Mouse (Mus musculus) left cerebral cortex, adult 2 months (tissue): Measurements from ENCODE around the gene Pomgnt2. TPM values are rescaled to one million over a fixed set of nuclear protein-coding genes. Genes with fewer than 3 reads are reported as not detected.

Source experiments
- DNase-seq, 2 experiments: peaks; one replicate each; pipeline ENCODE4 v3.0.0; 2021 to 2022; ENCODE audit warnings: low spot score in 2 of 2, mixed read lengths in 1 of 2; ENCODE audit errors: extremely low spot score in 1 of 2
- H3K27ac ChIP-seq: fragments of 200-600 bp; 2 replicates; pipeline ENCODE4 v1.8.1; 2022
- H3K4me3 ChIP-seq: fragments of 200-600 bp; 2 replicates; pipeline ENCODE4 v1.8.1; 2022
- CTCF ChIP-seq: fragments of 200-600 bp; IDR thresholded peaks from 2 replicates; pipeline ENCODE4 v1.8.1; 2022; ENCODE audit warnings: antibody characterized with exemption, mild to moderate bottlenecking, moderate library complexity
- intact Hi-C: fragments of 180-260 bp; cut with DNase I; formaldehyde crosslinking; loops from one replicate; pipeline ENCODE4 v1.15.1; 2025
- total RNA-seq, 2 experiments: library from RNA; stranded (reverse); gene quantifications; 2 replicates each; pipeline ENCODE4 v1.2.3; 2021

The Pomgnt2 gene
- total RNA-seq, 2 experiments from 2014 or later, result 39.4 to 40.0 TPM

GRCm38 (mm10) chr9:121983504-121983903, 13.4 kb downstream of the Pomgnt2 start:
- peak; percentile 79 to 85 for DNase-seq
- intact Hi-C loops, result no loop called here
- TF ChIP-seq CTCF, result peak; percentile 92
- Histone ChIP-seq H3K4me3 (no peak overlapping the region), H3K27ac (no peak overlapping the region; the same call in 1 of the 2 replicates)

DNA sequence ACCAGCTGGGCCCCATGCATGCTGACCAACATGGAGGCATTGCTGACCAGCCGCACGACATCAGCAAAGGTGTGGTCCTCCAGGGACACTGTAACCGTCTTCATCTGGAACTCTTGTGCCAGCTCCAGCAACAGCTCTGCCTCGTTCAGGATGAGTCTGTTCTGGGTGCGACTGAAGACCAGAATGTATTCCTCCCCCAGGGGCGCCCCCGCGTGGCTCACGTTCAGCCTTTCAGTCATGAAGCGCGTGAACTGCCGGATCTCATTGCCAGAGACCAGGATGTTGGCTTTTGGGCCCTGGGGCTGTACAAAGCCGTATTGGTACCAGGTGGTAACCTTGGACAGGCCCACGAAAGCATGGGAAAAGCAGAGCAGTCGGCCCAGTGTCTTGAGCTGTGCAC, 14.2 kb downstream of the Pomgnt2 start:
- DNase-seq, result no peak
- no peak overlapping the region for H3K4me3 ChIP-seq
- intact Hi-C loops, result no loop called here
- no peak overlapping the region for H3K27ac ChIP-seq
- no peak for TF ChIP-seq CTCF

- no peak for DNase-seq
- no peak overlapping the region for H3K27ac ChIP-seq
- intact Hi-C loops, result no loop called here
- H3K4me3 ChIP-seq, result no peak overlapping the region
- TF ChIP-seq CTCF, result no peak
These were observed 14.7 kb downstream of the Pomgnt2 start for GRCm38 (mm10) chr9:121982214-121982613.

GRCm38 (mm10) chr9:121981466-121982105, 15.3 kb downstream of the Pomgnt2 start:
- TF ChIP-seq CTCF, result no peak
- intact Hi-C loops, result no loop called here
- no peak for DNase-seq

GRCm38 (mm10) chr9:121981046-121981445, 15.9 kb downstream of the Pomgnt2 start:
- intact Hi-C loops, result no loop called here
- no peak for DNase-seq
- no peak for TF ChIP-seq CTCF
- Histone ChIP-seq H3K27ac (no peak overlapping the region), H3K4me3 (no peak overlapping the region)

More at GRCm38 (mm10) chr9:121981466-121982105, 15.3 kb downstream of the Pomgnt2 start:
- no peak overlapping the region for H3K27ac ChIP-seq
- no peak overlapping the region for H3K4me3 ChIP-seq

DNA sequence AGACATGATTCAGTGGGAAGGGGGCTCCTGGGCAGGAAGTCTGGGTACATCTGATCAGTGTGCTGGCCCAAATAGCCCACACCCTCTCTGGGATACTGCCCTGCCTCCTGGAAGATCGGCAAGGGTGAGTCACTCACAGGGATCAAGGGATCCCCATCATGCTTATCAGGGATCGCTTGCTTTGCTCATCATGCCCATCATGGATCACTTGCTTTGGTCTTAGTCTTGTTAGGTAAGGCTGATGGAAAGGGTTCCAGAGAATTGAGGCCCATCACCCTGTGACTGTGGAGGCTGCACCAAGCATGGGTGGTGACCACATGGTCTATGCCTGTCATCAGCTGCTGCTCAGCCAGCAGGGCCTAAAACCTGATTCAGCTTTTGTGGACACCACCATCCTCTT, 21.6 kb downstream of the Pomgnt2 start:
- TF ChIP-seq CTCF, result no peak
- Histone ChIP-seq H3K4me3 (no peak overlapping the region), H3K27ac (no peak overlapping the region)
- DNase-seq, result no peak
- intact Hi-C loops, result no loop called here

GRCm38 (mm10) chr9:121974141-121974986, 22.5 kb downstream of the Pomgnt2 start:
- H3K4me3 ChIP-seq, result no peak overlapping the region
- no peak for TF ChIP-seq CTCF
- intact Hi-C loops, result no loop called here
- no peak for DNase-seq
- H3K27ac ChIP-seq, result no peak overlapping the region

- intact Hi-C loops, result no loop called here
These were observed 23.7 kb downstream of the Pomgnt2 start for GRCm38 (mm10) chr9:121973207-121973606.

DNA sequence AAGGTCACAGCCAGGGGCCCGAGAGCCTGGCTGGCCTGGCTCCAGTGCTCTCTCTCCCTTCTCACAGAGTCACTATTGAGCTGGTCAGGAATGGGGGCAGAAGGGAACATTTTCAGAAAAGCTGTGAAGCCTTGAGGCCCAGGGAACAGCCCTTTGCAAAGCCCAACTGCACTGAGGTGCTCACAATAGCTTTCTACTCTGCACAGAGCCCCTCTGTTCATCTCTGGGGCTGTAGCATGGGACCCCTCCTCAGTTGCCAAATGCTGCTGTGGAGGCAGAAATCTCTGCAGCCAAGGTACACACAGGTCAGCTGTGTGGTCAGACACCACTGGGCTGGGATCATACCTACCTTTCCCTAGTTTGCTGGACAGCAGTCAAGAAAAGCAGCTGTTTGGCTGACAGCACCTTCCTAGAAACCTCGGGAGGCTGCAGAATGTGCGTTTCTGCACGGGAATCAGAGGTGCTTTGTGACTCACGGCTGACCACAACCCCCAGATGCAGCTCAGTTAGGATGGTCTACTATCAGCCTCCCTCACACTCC, 27.0 kb downstream of the Pomgnt2 start:
- TF ChIP-seq CTCF, result no peak
- intact Hi-C loops, result no loop called here
- H3K27ac ChIP-seq, result peak overlapping the region; percentile 32; the same call in 1 of the 2 replicates
- DNase-seq, result no peak
- no peak overlapping the region for H3K4me3 ChIP-seq

More at GRCm38 (mm10) chr9:121973207-121973606, 23.7 kb downstream of the Pomgnt2 start:
- H3K27ac ChIP-seq, result no peak overlapping the region
- no peak overlapping the region for H3K4me3 ChIP-seq
- no peak for TF ChIP-seq CTCF
- no peak for DNase-seq

GRCm38 (mm10) chr9:121968258-121968657, 28.7 kb downstream of the Pomgnt2 start:
- H3K27ac ChIP-seq, result no peak overlapping the region
- DNase-seq, result no peak
- intact Hi-C loops, result no loop called here
- TF ChIP-seq CTCF, result no peak
- no peak overlapping the region for H3K4me3 ChIP-seq

DNA sequence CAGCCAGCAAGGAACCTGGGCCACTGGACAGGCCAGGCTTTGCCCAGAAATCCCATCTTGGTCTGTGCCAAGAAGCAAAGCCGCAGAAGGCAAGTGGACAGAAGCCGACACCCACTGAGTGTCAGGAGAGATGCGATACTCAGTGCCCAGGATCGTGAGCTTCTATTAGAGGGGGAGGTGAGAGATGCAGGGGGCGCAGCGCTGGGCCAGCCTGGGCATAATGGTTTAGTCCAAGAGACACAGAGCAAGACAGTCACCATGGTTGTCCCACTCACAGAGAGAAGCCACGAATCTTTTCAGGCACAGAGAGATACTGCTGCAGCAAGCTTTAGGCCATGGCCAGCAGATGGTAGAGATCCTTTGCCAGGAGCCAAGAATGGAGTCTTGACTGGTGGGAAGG, 32.0 kb downstream of the Pomgnt2 start:
- intact Hi-C loops, result no loop called here
- no peak overlapping the region for H3K4me3 ChIP-seq
- no peak for DNase-seq
- H3K27ac ChIP-seq, result no peak overlapping the region
- no peak for TF ChIP-seq CTCF

- TF ChIP-seq CTCF, result no peak
- DNase-seq, result no peak
- intact Hi-C loops, result no loop called here
- Histone ChIP-seq H3K4me3 (no peak overlapping the region), H3K27ac (no peak overlapping the region)
These were observed 36.8 kb downstream of the Pomgnt2 start for GRCm38 (mm10) chr9:121959966-121960635.
